Comparison of ENCODE assay signal across 21 mouse cellular contexts in genomic region chr1:91932221-91932620, GRCm38 (mm10).
"Had no signal": no experiment of that assay in that cellular context is flagged by ENCODE, and none has a peak within 500 bp of the region (broad histone marks: within the 10 kb centered on the region; RNA-seq: fewer than 3 reads in every experiment).

No protein-coding gene starts in this region.

- H3K4me3 ChIP-seq: limb, embryonic 10.5 days; limb, embryonic 13.5 days; liver, embryonic 12.5 days; liver, embryonic 15.5 days; lung, embryonic 15.5 days; megakaryocyte, embryonic 14.5 days; midbrain, embryonic 10.5 days; midbrain, embryonic 13.5 days; myocyte; neural tube, embryonic 13.5 days had no signal

- H3K4me2 ChIP-seq: limb, embryonic 13.5 days; liver, embryonic 12.5 days; liver, embryonic 15.5 days; lung, embryonic 15.5 days; midbrain, embryonic 13.5 days; neural tube, embryonic 13.5 days had no signal

- H3K9me3 ChIP-seq: limb, embryonic 10.5 days; limb, embryonic 13.5 days; liver, embryonic 12.5 days; liver, embryonic 15.5 days; lung, embryonic 15.5 days; megakaryocyte, embryonic 14.5 days; midbrain, embryonic 10.5 days; midbrain, embryonic 13.5 days; neural tube, embryonic 13.5 days had no signal

- ATAC-seq: intestine, postnatal 0 days; liver, embryonic 12.5 days; midbrain, embryonic 13.5 days; midbrain, embryonic 16.5 days had no signal

- H3K4me1 ChIP-seq: limb, embryonic 10.5 days; liver, embryonic 12.5 days; liver, embryonic 15.5 days; midbrain, embryonic 10.5 days; midbrain, embryonic 13.5 days; neural tube, embryonic 13.5 days had no signal

- H3K9ac ChIP-seq: limb, embryonic 13.5 days; liver, embryonic 12.5 days; liver, embryonic 15.5 days; lung, embryonic 15.5 days; midbrain, embryonic 13.5 days; neural tube, embryonic 13.5 days had no signal

- DNase-seq: layer of hippocampus, postnatal 36 days; liver; lung, adult 18-20 months; lung, postnatal 10 days; lung, postnatal 36 days; retina, postnatal 1 day; right cerebral cortex, postnatal 25 days; thymus, adult 18-20 months; thymus, postnatal 4 days had no signal

- H3K27ac ChIP-seq: limb, embryonic 10.5 days; limb, embryonic 13.5 days; liver, embryonic 12.5 days; liver, embryonic 15.5 days; lung, embryonic 15.5 days; midbrain, embryonic 10.5 days; midbrain, embryonic 13.5 days; neural tube, embryonic 13.5 days had no signal

- H3K27me3 ChIP-seq: limb, embryonic 13.5 days; liver, embryonic 12.5 days; liver, embryonic 15.5 days; lung, embryonic 15.5 days; megakaryocyte, embryonic 14.5 days; midbrain, embryonic 13.5 days; neural tube, embryonic 13.5 days had no signal
